Mouse (Mus musculus) monocyte, adult 2 months (primary cell): Measurements from ENCODE around the gene Cacng5.

ENCODE experiments used
- DNase-seq, 2 experiments: peaks; one replicate each; pipeline ENCODE4 v3.0.0; 2022; ENCODE audit warnings: low spot score in 2 of 2, low read depth in 1 of 2

Cacng5 gene

GRCm38 (mm10) chr11:107887342-107887741 lies 27.5 kb downstream of the Cacng5 start:
- no peak for DNase-seq

GRCm38 (mm10) chr11:107876840-107877239 lies 38.0 kb downstream of the Cacng5 start:
- DNase-seq, result no peak

- no peak for DNase-seq
These were observed 38.9 kb downstream of the Cacng5 start for GRCm38 (mm10) chr11:107875861-107876494.

- DNase-seq, result no peak
These were observed 42.1 kb downstream of the Cacng5 start for GRCm38 (mm10) chr11:107872743-107873142.

DNA sequence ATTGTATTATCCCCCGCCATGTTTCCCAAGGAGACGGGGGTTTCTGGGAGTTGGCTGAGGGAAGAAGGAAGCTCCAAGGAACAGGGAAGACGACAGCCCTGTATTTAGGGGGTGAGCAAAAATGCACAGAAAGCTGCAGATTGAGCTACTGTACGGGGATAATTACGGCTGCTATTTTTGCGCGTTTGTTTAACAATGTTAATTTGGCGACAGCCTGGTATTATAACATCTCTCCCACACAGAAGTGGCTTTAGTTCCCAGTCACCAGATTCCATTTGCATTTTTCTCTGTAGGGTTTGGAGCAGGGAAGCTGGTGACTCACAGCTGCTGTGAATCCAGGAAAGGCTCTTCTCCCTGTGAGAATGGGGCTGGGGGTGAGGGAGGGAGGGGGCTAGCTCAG lies 47.3 kb downstream of the Cacng5 start:
- no peak for DNase-seq

DNA sequence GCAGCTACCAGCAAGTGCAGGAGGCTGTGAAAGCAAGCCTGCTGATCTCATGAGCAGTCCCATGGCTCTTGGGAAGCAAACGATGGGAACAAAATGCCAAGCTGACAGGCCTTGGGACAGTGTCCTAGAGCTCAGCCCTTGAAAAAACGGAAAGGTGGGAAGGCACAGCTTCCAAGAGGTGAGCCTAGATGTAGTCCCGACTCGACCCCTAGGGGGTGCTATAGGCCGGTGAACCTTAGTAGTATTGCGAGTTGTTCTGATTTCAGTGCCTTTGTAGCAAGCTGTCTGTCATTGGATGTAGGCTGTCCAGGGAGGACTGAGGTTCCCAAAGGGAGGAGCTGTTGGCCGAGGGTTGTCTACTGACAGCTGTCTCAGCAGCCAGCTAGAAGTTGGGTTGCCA lies 49.7 kb downstream of the Cacng5 start:
- no peak for DNase-seq

DNA sequence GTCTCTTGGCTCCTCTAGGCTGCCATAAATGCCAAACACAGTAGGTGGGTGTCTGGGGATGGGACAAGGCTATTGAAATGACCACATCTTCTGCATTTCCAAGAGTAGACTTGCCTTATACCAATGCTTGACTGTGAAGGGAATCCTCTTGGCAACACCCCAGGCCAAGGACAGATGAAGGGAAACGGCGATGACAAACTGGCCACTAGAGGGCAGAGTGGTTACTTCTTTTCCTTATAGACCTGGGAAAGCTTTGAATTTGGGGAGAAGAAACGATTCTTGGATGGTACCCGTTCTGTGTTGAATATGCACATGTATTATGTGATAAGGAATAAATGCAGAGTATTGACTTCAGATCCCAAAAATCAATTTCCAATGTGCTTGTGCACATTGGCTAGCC lies 50.8 kb downstream of the Cacng5 start:
- DNase-seq, result no peak

- DNase-seq, result no peak
These were observed 53.1 kb downstream of the Cacng5 start for GRCm38 (mm10) chr11:107861738-107862137.

DNA sequence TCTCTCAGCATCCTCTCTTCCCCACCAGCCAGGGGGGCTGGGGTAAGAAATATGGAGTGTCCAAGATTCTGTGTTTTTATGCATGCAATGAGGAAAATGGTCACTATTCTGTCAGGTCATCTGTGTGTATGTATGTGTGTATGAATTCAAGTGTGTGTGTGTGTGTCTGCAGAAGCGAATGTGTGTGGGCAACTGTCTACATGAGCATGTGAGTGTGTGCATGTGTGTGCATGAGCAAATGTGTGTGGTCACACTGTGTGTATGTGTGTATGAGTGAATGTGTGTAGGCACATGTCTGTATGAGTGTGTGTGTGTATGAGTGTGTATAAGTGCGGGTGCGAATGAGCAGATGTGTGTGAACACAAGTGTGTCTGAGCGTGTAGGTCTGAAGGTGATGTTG lies 55.0 kb downstream of the Cacng5 start:
- DNase-seq, result no peak

- no peak for DNase-seq
These were observed 55.6 kb downstream of the Cacng5 start for GRCm38 (mm10) chr11:107859288-107859687.

DNA sequence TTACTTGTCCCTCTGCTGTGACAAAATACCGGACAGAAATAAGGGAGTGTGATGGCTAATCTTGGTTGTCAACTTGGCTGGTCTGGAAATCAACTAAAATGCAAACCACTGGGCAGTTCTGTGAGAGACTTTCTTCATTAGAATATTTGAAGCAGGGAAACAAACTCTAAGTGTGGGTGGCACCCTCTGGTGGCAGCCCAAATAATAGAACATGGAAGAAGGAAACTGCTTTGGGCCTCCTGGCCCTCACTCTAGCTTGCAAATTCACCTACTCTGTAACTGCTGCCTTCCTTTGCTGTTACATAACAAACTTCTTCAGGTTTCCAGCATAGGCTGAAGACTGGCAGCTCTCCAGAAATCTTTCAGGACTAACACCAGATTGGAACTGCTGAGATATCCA lies 61.8 kb downstream of the Cacng5 start:
- no peak for DNase-seq

DNA sequence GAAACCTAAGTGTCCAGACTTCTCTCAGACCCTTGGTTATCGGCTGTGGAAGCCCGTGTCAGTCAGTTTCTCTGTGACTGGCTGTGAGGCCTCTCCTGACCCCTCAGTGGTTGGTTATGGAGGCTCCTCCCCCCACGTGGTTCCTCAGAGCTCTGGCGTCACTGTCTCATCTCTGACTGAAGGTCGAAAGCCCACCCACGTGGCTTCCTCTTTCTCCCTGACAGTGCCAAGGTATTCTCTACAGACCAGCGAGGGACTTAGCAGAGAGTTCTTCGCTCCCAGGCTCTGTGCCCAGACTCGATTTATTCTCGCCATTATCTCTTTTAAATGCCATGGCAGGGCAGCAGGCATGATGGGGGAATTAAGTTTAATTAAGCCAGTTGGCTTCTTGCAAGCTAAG lies 65.2 kb downstream of the Cacng5 start:
- DNase-seq, result no peak

GRCm38 (mm10) chr11:107844175-107844574 lies 70.7 kb downstream of the Cacng5 start:
- DNase-seq, result no peak

GRCm38 (mm10) chr11:107833351-107834040 lies 81.4 kb downstream of the Cacng5 start:
- DNase-seq, result no peak
